Mouse (Mus musculus) megakaryocyte-erythroid progenitor cell, adult 5-6 weeks (primary cell): Measurements from ENCODE around the gene Fchsd2. TPM values are rescaled to one million over a fixed set of nuclear protein-coding genes. Genes with fewer than 3 reads are reported as not detected.
A peak's percentile ranks its signal among the peaks of the same experiment; 100 is the strongest.

ENCODE experiments used
- ATAC-seq: replicated peaks from 2 replicates; pipeline ENCODE4 v1.8.0; 2016; ENCODE audit warnings: mild to moderate bottlenecking, inconsistent platforms; ENCODE audit not compliant: severe bottlenecking, poor library complexity, low FRiP score, low TSS enrichment
- total RNA-seq, 2 experiments: library from RNA; stranded (forward) in 1 of 2; stranded (reverse) in 1 of 2; fragments of 200-1000, 215-1000 nt in 1 of 2; fragments of >200 nt in 1 of 2; fragmentation: Nextera tagmentation in 1 of 2; gene quantifications; 2 replicates each; pipeline ENCODE4 v1.2.3; 2014 to 2017

Fchsd2 gene
- total RNA-seq, 2 experiments from 2014 or later = 19.1 to 22.6 TPM

- peak; percentile 87 for ATAC-seq
Observed at GRCm38 (mm10) chr7:101301881-101302456, 209.3 kb downstream of the Fchsd2 start, which contains the start of gene Atg16l2. Atg16l2 (minus strand) TSS chr7:101302251.

- ATAC-seq = no peak
Observed at GRCm38 (mm10) chr7:101302691-101303090, 210.0 kb downstream of the Fchsd2 start.

- ATAC-seq = no peak
Observed at GRCm38 (mm10) chr7:101306841-101307240, 214.2 kb downstream of the Fchsd2 start.

GRCm38 (mm10) chr7:101309985-101310326 is 217.3 kb downstream of the Fchsd2 start:
- no peak for ATAC-seq

- ATAC-seq = peak; percentile 94
Observed at GRCm38 (mm10) chr7:101310327-101311028, 217.8 kb downstream of the Fchsd2 start.

- ATAC-seq = no peak
Observed at GRCm38 (mm10) chr7:101311061-101311460, 218.4 kb downstream of the Fchsd2 start.

- no peak for ATAC-seq
Observed at GRCm38 (mm10) chr7:101313033-101313432, 220.4 kb downstream of the Fchsd2 start.

GRCm38 (mm10) chr7:101314396-101314795 is 221.7 kb downstream of the Fchsd2 start:
- no peak for ATAC-seq

- ATAC-seq = no peak
Observed at GRCm38 (mm10) chr7:101315699-101316098, 223.0 kb downstream of the Fchsd2 start.

- peak; percentile 66 for ATAC-seq
Observed at GRCm38 (mm10) chr7:101316591-101317001, 223.9 kb downstream of the Fchsd2 start.

- ATAC-seq = no peak
Observed at GRCm38 (mm10) chr7:101317014-101317413, 224.4 kb downstream of the Fchsd2 start, which contains the start of gene Stard10. Stard10 (plus strand) TSS chr7:101317086.

GRCm38 (mm10) chr7:101318848-101319247 is 226.2 kb downstream of the Fchsd2 start:
- peak; percentile 46 for ATAC-seq

GRCm38 (mm10) chr7:101319796-101320195 is 227.1 kb downstream of the Fchsd2 start:
- ATAC-seq = no peak

GRCm38 (mm10) chr7:101320399-101321217 is 227.9 kb downstream of the Fchsd2 start:
- ATAC-seq = no peak

GRCm38 (mm10) chr7:101321218-101321827 is 228.7 kb downstream of the Fchsd2 start:
- no peak for ATAC-seq

GRCm38 (mm10) chr7:101323141-101323594 is 230.5 kb downstream of the Fchsd2 start:
- ATAC-seq = peak; percentile 77

GRCm38 (mm10) chr7:101324142-101324962 is 231.7 kb downstream of the Fchsd2 start:
- ATAC-seq = no peak

GRCm38 (mm10) chr7:101326006-101326405 is 233.3 kb downstream of the Fchsd2 start:
- no peak for ATAC-seq

GRCm38 (mm10) chr7:101327263-101327662 is 234.6 kb downstream of the Fchsd2 start:
- no peak for ATAC-seq
